Mouse (Mus musculus): ENCODE measurements around the gene Tanc2. TPM values are rescaled to one million over a fixed set of nuclear protein-coding genes. Genes with fewer than 3 reads are reported as not detected.

The Tanc2 gene
- polyA plus RNA-seq, 1 experiment: 1.3 TPM

- Histone ChIP-seq H3K27me3 (ENCODE audit: control insufficient read depth, insufficient read depth, low read length) (no peaks in the 10 kb centered on the region), H3K4me3 (ENCODE audit: extremely low read depth, insufficient read depth, insufficient read length) (no peak overlapping the region), H3K36me3 (ENCODE audit: control insufficient read depth, insufficient read depth, low read length) (no peaks in the 10 kb centered on the region), H3K27ac (ENCODE audit: insufficient read depth, low read length) (no peak overlapping the region), H3K4me1 (ENCODE audit: control insufficient read depth, insufficient read depth, insufficient read length) (no peaks in the 10 kb centered on the region)
- no peak for DNase-seq (ENCODE audit: low read depth in 1 of 2, low spot score in 2 of 2)
- WGBS: 90% methylated on average over 8 of the region's 8 CpGs
- TF ChIP-seq CTCF (IDR thresholded peaks at IDR 0.05; ENCODE audit: extremely low read depth, insufficient read depth, insufficient read length, insufficient replicate concordance): no peak
Observed at GRCm38 (mm10) chr11:105571996-105572395, 17.8 kb upstream of the Tanc2 start.

- no peaks in the 10 kb centered on the region for H3K36me3 ChIP-seq (ENCODE audit: control insufficient read depth, insufficient read depth, low read length)
- 70% methylated on average over 7 of the region's 7 CpGs for WGBS
- H3K27ac ChIP-seq (ENCODE audit: insufficient read depth, low read length): no peak overlapping the region
- H3K4me3 ChIP-seq (ENCODE audit: extremely low read depth, insufficient read depth, insufficient read length): no peak overlapping the region
- TF ChIP-seq CTCF (IDR thresholded peaks at IDR 0.05; ENCODE audit: extremely low read depth, insufficient read depth, insufficient read length, insufficient replicate concordance) (no peak), POLR2A (IDR thresholded peaks at IDR 0.05; ENCODE audit: low read depth, low read length) (no peak)
- no peak for DNase-seq (ENCODE audit: low read depth in 1 of 2, low spot score in 2 of 2)
- H3K27me3 ChIP-seq (ENCODE audit: control insufficient read depth, insufficient read depth, low read length): no peaks in the 10 kb centered on the region
- H3K4me1 ChIP-seq (ENCODE audit: control insufficient read depth, insufficient read depth, insufficient read length): no peaks in the 10 kb centered on the region
Observed at GRCm38 (mm10) chr11:105574241-105574640, 15.5 kb upstream of the Tanc2 start.

GRCm38 (mm10) chr11:105577211-105577610, 12.6 kb upstream of the Tanc2 start:
- Histone ChIP-seq H3K36me3 (ENCODE audit: control insufficient read depth, insufficient read depth, low read length) (no peaks in the 10 kb centered on the region), H3K4me3 (ENCODE audit: extremely low read depth, insufficient read depth, insufficient read length) (no peak overlapping the region), H3K27ac (ENCODE audit: insufficient read depth, low read length) (no peak overlapping the region), H3K4me1 (ENCODE audit: control insufficient read depth, insufficient read depth, insufficient read length) (no peaks in the 10 kb centered on the region), H3K27me3 (ENCODE audit: control insufficient read depth, insufficient read depth, low read length) (no peaks in the 10 kb centered on the region)
- DNase-seq (ENCODE audit: low read depth in 1 of 2, low spot score in 2 of 2): no peak
- TF ChIP-seq POLR2A (IDR thresholded peaks at IDR 0.05; ENCODE audit: low read depth, low read length): no peak
- no peak for TF ChIP-seq CTCF (IDR thresholded peaks at IDR 0.05; ENCODE audit: extremely low read depth, insufficient read depth, insufficient read length, insufficient replicate concordance)

- Histone ChIP-seq H3K4me3 (ENCODE audit: extremely low read depth, insufficient read depth, insufficient read length) (no peak overlapping the region), H3K27me3 (ENCODE audit: control insufficient read depth, insufficient read depth, low read length) (no peaks in the 10 kb centered on the region), H3K27ac (ENCODE audit: insufficient read depth, low read length) (no peak overlapping the region), H3K36me3 (ENCODE audit: control insufficient read depth, insufficient read depth, low read length) (no peaks in the 10 kb centered on the region), H3K4me1 (ENCODE audit: control insufficient read depth, insufficient read depth, insufficient read length) (no peaks in the 10 kb centered on the region)
- TF ChIP-seq POLR2A (IDR thresholded peaks at IDR 0.05; ENCODE audit: low read depth, low read length): no peak
- no peak for TF ChIP-seq CTCF (IDR thresholded peaks at IDR 0.05; ENCODE audit: extremely low read depth, insufficient read depth, insufficient read length, insufficient replicate concordance)
- WGBS: 84% methylated on average over 3 of the region's 3 CpGs
- no peak for DNase-seq (ENCODE audit: low read depth in 1 of 2, low spot score in 2 of 2)
Observed at GRCm38 (mm10) chr11:105582020-105582419, 7.8 kb upstream of the Tanc2 start.

GRCm38 (mm10) chr11:105589231-105589876, 432 bp upstream of the Tanc2 start:
- Histone ChIP-seq H3K27ac (ENCODE audit: insufficient read depth, low read length) (peak overlapping the region; percentile 37; the same call in 1 of the 2 replicates), H3K27me3 (ENCODE audit: control insufficient read depth, insufficient read depth, low read length) (peaks cover 3% of the 10 kb centered on the region; the same call in 1 of the 2 replicates), H3K36me3 (ENCODE audit: control insufficient read depth, insufficient read depth, low read length) (no peaks in the 10 kb centered on the region), H3K4me1 (ENCODE audit: control insufficient read depth, insufficient read depth, insufficient read length) (peaks cover 12% of the 10 kb centered on the region; the same call in 1 of the 2 replicates), H3K4me3 (ENCODE audit: extremely low read depth, insufficient read depth, insufficient read length) (peak overlapping the region; percentile 67)
- under 1% methylated on average over 39 of the region's 70 CpGs for WGBS
- TF ChIP-seq POLR2A (IDR thresholded peaks at IDR 0.05; ENCODE audit: low read depth, low read length) (no peak), CTCF (IDR thresholded peaks at IDR 0.05; ENCODE audit: extremely low read depth, insufficient read depth, insufficient read length, insufficient replicate concordance) (no peak)
- peak; percentile 71 to 76 for DNase-seq (ENCODE audit: low read depth in 1 of 2, low spot score in 2 of 2)

GRCm38 (mm10) chr11:105591905-105592304, 2.1 kb downstream of the Tanc2 start:
- H3K4me1 ChIP-seq (ENCODE audit: control insufficient read depth, insufficient read depth, insufficient read length): peaks cover 12% of the 10 kb centered on the region; the same call in 1 of the 2 replicates
- peak; percentile 17 to 47 for DNase-seq (ENCODE audit: low read depth in 1 of 2, low spot score in 2 of 2)
- H3K36me3 ChIP-seq (ENCODE audit: control insufficient read depth, insufficient read depth, low read length): no peaks in the 10 kb centered on the region
- 38% methylated on average over 1 of the region's 1 CpGs for whole genome bisulfite sequencing
- H3K27ac ChIP-seq (ENCODE audit: insufficient read depth, low read length): no peak overlapping the region
- TF ChIP-seq POLR2A (IDR thresholded peaks at IDR 0.05; ENCODE audit: low read depth, low read length): no peak
- TF ChIP-seq CTCF (IDR thresholded peaks at IDR 0.05; ENCODE audit: extremely low read depth, insufficient read depth, insufficient read length, insufficient replicate concordance): peak; percentile 47; the same call in 1 of the 2 replicates
- no peak overlapping the region for H3K4me3 ChIP-seq (ENCODE audit: extremely low read depth, insufficient read depth, insufficient read length)
- H3K27me3 ChIP-seq (ENCODE audit: control insufficient read depth, insufficient read depth, low read length): peaks cover 3% of the 10 kb centered on the region; the same call in 1 of the 2 replicates

- no peaks in the 10 kb centered on the region for H3K4me1 ChIP-seq (ENCODE audit: control insufficient read depth, insufficient read depth, insufficient read length)
- H3K36me3 ChIP-seq (ENCODE audit: control insufficient read depth, insufficient read depth, low read length): no peaks in the 10 kb centered on the region
- no peak for TF ChIP-seq CTCF (IDR thresholded peaks at IDR 0.05; ENCODE audit: extremely low read depth, insufficient read depth, insufficient read length, insufficient replicate concordance)
- no peak for TF ChIP-seq POLR2A (IDR thresholded peaks at IDR 0.05; ENCODE audit: low read depth, low read length)
- DNase-seq (ENCODE audit: low read depth in 1 of 2, low spot score in 2 of 2): no peak
- H3K4me3 ChIP-seq (ENCODE audit: extremely low read depth, insufficient read depth, insufficient read length): no peak overlapping the region
- H3K27ac ChIP-seq (ENCODE audit: insufficient read depth, low read length): no peak overlapping the region
- no peaks in the 10 kb centered on the region; the same call in 1 of the 2 replicates for H3K27me3 ChIP-seq (ENCODE audit: control insufficient read depth, insufficient read depth, low read length)
Observed at GRCm38 (mm10) chr11:105602177-105602576, 12.4 kb downstream of the Tanc2 start.

Measured in spleen, adult 2 months (tissue).